Mouse (Mus musculus) urinary bladder, postnatal 14 days (tissue): ENCODE data around the gene Rcor1.
"Not testable (repeated sequence)": the region's sequence is repeated elsewhere in the genome, so short reads cannot be mapped to it uniquely, and the experiment has no call there.

Experiments used
- DNase-seq: peaks from one replicate; pipeline ENCODE4 v3.0.0; 2021; ENCODE audit warnings: low spot score

The Rcor1 gene

DNA sequence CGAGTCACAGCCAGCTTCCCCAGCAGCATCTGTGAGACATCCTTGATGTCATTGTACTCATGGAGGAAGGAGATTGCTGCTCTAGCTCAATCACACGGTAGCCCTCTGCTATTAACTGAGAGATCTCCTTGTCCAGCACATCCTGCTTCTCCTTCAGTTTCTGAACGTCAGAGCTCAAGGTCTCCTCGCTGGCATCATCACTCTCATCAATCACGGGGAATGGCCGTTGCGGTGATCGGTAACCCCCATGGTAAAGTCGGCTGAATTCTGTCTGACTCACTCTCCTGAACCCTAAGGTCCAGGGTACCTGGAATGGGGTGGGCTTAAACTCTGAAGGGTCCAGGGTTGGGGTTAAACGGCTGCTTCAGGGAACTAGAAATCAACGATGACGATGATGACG is 28.7 kb downstream of the Rcor1 start:
- DNase-seq = no peak

DNA sequence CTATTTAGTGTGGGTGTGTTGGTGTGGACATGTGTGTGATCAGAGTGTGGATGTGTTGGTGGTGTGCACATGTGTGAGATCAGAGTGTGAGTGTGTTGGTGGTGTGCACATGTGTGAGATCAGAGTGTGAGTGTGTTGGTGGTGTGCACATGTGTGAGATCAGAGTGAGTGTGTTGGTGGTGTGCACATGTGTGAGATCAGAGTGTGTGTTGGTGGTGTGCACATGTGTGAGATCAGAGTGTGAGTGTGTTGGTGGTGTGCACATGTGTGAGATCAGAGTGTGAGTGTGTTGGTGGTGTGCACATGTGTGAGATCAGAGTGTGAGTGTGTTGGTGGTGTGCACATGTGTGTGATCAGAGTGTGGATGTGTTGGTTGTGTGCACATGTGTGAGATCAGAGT is 30.1 kb downstream of the Rcor1 start:
- not testable (repeated sequence) for DNase-seq

- DNase-seq = no peak
Observed at GRCm38 (mm10) chr12:111071009-111071408, 31.9 kb downstream of the Rcor1 start.

GRCm38 (mm10) chr12:111071477-111072152 is 32.5 kb downstream of the Rcor1 start:
- no peak for DNase-seq

DNA sequence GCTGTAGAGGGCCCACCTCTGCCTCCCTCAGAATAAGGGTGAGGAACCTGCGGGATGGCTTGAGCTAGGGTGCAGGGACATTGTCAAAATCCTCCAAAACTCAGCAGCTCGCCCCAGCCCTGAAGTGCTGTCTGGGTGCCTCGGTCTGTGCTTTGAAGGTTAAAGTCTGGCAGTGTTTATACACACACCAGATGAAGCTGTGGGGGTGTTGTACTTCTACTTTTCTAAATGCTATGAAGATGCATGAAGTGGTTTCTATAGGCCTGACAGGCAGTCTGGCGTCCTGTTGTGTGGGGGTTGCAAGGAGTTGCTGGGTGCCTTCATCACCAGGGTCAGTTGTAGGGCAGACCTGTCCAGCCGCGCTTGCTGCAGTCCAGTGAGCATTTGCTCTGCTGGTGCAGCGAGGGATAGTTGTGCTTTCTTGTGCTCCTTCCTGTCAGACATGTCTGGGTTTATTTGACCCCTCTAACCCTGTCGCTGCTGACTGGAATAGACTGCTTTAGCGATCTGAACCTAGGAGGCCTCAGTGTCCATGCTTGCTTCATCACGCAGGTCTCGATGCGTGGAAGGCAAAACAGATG is 37.3 kb downstream of the Rcor1 start:
- DNase-seq = no peak

GRCm38 (mm10) chr12:111085579-111085978 is 46.4 kb downstream of the Rcor1 start:
- no peak for DNase-seq

GRCm38 (mm10) chr12:111087066-111087465 is 47.9 kb downstream of the Rcor1 start:
- no peak for DNase-seq

- DNase-seq = peak; percentile 78
Observed at GRCm38 (mm10) chr12:111088186-111088585, 49.0 kb downstream of the Rcor1 start.

- no peak for DNase-seq
Observed at GRCm38 (mm10) chr12:111088731-111089141, 49.6 kb downstream of the Rcor1 start.

GRCm38 (mm10) chr12:111089145-111089544 is 50.0 kb downstream of the Rcor1 start:
- no peak for DNase-seq

DNA sequence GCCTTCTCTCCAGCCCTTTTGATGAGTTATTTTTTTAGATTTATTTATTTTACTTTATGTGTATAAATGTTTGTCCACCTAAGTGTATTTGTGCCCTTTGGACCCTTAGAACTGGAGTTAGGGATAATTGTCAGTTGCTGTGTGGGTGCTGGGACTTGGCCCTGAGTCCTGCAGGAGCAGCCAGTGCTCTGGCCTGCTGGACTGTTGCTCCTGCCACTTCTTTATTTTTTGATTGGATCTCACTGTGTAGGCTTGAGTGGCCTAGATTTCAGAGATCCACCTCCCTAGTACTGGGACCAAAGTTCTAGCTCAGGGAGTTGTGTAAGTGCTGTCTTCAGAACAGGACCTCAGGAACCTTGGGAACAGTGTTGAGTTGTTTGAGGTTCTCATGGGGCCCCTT is 51.6 kb downstream of the Rcor1 start:
- no peak for DNase-seq

- peak; percentile 63 for DNase-seq
Observed at GRCm38 (mm10) chr12:111091981-111092380, 52.8 kb downstream of the Rcor1 start.

DNA sequence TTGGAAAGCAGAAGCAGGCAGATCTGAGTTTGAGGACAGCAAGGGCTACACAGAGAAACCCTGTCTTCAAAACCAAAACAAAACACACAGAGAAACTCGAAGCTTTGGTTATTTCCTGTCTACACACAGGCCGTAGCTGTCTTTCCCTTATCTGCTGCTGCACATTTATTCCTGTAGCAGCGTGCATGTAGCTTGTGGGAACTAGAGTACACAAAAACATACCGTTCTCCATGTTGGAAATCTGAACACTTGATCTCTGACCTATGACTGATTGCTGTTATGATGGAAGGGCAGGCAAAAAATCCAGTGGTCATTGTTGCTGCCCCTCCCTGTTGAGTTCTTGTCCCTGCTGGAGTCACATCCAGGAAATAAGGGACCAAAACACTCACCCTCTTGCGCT is 54.9 kb downstream of the Rcor1 start:
- DNase-seq = peak; percentile 9

DNA sequence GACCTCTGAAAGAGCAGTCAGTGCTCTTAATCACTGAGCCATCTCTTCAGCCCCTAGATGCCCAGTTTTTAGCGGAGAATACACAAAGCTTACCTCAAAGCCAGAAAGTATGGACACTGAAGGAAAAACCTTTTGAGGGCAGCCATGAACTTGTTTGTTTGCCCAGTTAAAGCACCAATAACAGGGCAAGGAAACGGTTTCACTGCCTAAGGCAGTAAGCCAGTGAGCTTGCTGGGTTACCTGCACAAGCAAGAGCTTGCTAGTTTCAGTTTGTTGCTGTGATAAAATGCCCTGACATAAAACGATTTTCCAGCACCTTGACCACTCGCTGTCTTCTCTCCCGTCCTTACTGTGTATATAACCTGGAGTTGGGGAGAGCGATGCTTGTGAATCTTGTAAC is 55.9 kb downstream of the Rcor1 start:
- no peak for DNase-seq

GRCm38 (mm10) chr12:111096249-111096648 is 57.1 kb downstream of the Rcor1 start:
- DNase-seq = no peak

- DNase-seq = no peak
Observed at GRCm38 (mm10) chr12:111097036-111097435, 57.9 kb downstream of the Rcor1 start.

- DNase-seq = no peak
Observed at GRCm38 (mm10) chr12:111111176-111111575, 72.0 kb downstream of the Rcor1 start.

GRCm38 (mm10) chr12:111114593-111114992 is 75.4 kb downstream of the Rcor1 start:
- no peak for DNase-seq

DNA sequence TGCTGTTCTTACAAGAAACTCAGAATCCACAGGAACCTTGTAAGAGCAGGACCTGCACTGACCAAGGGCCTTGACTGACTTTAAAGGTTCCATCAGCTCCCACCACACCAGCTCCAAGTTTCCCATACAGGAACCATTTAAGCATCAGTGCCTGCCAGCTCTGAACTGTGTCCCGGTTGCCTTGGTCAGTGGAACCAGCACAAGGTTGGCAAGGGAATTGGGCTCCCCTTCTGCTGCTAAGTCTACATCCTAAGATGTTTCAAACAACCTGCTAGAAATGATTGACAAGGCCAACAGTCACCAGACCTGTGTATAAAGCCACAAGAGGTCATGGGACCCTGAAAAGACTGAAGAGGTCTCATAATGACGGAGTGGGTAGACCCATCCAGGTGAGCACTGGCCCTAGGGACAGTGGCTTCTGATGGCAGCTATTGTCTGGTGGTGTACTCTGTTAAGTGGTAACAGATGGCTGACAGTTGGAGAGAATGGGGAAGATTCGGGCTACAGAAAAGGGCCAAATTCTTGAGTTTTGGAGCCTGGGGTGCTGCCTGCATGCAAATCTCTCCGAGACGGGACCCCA is 80.4 kb downstream of the Rcor1 start:
- DNase-seq = no peak

- no peak for DNase-seq
Observed at GRCm38 (mm10) chr12:111120976-111121645, 82.0 kb downstream of the Rcor1 start.

- DNase-seq = no peak
Observed at GRCm38 (mm10) chr12:111122332-111122852, 83.2 kb downstream of the Rcor1 start.

GRCm38 (mm10) chr12:111124601-111125260 is 85.6 kb downstream of the Rcor1 start:
- no peak for DNase-seq
